Mouse (Mus musculus) myocyte (in vitro differentiated cells): ENCODE data around the gene Rpl4.

Experiments
- E2F4 ChIP-seq: IDR thresholded peaks from one replicate; pipeline ENCODE4 v1.6.1; 2011; ENCODE audit warnings: mild to moderate bottlenecking, control low read depth, moderate library complexity; ENCODE audit not compliant: insufficient read depth
- MYOD1 ChIP-seq, 3 experiments: IDR thresholded peaks; one replicate each; pipeline ENCODE4 v1.6.1; 2011; ENCODE audit warnings: control low read depth in 2 of 3, low read depth in 2 of 3, mild to moderate bottlenecking in 2 of 3, moderate library complexity in 1 of 3; ENCODE audit not compliant: insufficient read length in 2 of 3, control insufficient read depth in 1 of 3
- POLR2A ChIP-seq: IDR thresholded peaks from one replicate; pipeline ENCODE4 v1.6.1; 2011; ENCODE audit warnings: low read depth, mild to moderate bottlenecking, control low read depth, moderate library complexity; ENCODE audit not compliant: insufficient read length
- USF1 ChIP-seq: IDR thresholded peaks from one replicate; pipeline ENCODE4 v1.6.1; 2011; ENCODE audit warnings: low read depth, mild to moderate bottlenecking, control low read depth, moderate library complexity

GRCm38 (mm10) chr9:64220603-64221002, 47.4 kb downstream of the Rpl4 start:
- TF ChIP-seq E2F4 (no peak), USF1 (no peak), MYOD1 (IDR thresholded peaks at IDR 0.05; ENCODE audit: control insufficient read depth in 1 of 3, insufficient read length in 2 of 3, low read depth in 2 of 3) (no peak), POLR2A (no peak)
